Mouse (Mus musculus): ENCODE measurements at regions not wholly inside any gene's neighbourhood (a gene's known extent, or its start where the extent isn't known, plus 50 kb on each side); places are given as distances from the start of the nearest gene placed in this dataset.
"Not testable (repeated sequence)": the region's sequence is repeated elsewhere in the genome, so short reads cannot be mapped to it uniquely, and the experiment has no call there.

- Histone ChIP-seq H3K36me3 (ENCODE audit: control insufficient read depth, insufficient read depth, low read length) (no peaks in the 10 kb centered on the region), H3K9me3 (ENCODE audit: control insufficient read depth, low read length) (no peaks in the 10 kb centered on the region), H3K4me2 (replicated peaks; ENCODE audit: low read depth, low read length) (peak overlapping the region; percentile 11; the same call in 1 of the 2 replicates), H3K4me3 (ENCODE audit: low read depth, low read length) (no peak overlapping the region), H3K27me3 (ENCODE audit: control insufficient read depth, insufficient read depth, low read length) (no peaks in the 10 kb centered on the region), H3K9ac (ENCODE audit: low read depth, low read length) (no peak overlapping the region), H3K27ac (ENCODE audit: low read depth, low read length) (no peak overlapping the region), H3K4me1 (replicated peaks; ENCODE audit: control insufficient read depth, insufficient read depth, low read length) (no peaks in the 10 kb centered on the region; the same call in 1 of the 2 replicates)
- ATAC-seq (ENCODE audit: low FRiP score) (peak; percentile 89), DNase-seq (ENCODE audit: low spot score) (peak; percentile 40)
- WGBS, result 44% methylated on average over 11 of the region's 11 CpGs
Observed at GRCm38 (mm10) chr12:55983565-55984351, 147.6 kb downstream of the Brms1l start.

- no peak; the same call in 1 of the 2 replicates for ATAC-seq (ENCODE audit: low FRiP score)
- no peaks in the 10 kb centered on the region for H3K27me3 ChIP-seq (ENCODE audit: control insufficient read depth, insufficient read depth, low read length)
- DNase-seq (ENCODE audit: low spot score), result no peak
Observed at GRCm38 (mm10) chr12:55983128-55983527, 147.0 kb downstream of the Brms1l start.

GRCm38 (mm10) chr12:55974262-55974661 is 138.1 kb downstream of the Brms1l start:
- DNase-seq (ENCODE audit: low spot score), result no peak
- H3K36me3 ChIP-seq (ENCODE audit: control insufficient read depth, insufficient read depth, low read length), result no peaks in the 10 kb centered on the region
- H3K4me1 ChIP-seq (replicated peaks; ENCODE audit: control insufficient read depth, insufficient read depth, low read length), result no peaks in the 10 kb centered on the region
- ATAC-seq (ENCODE audit: low FRiP score), result no peak
- no peak overlapping the region for H3K4me2 ChIP-seq (replicated peaks; ENCODE audit: low read depth, low read length)
- no peaks in the 10 kb centered on the region for H3K9me3 ChIP-seq (ENCODE audit: control insufficient read depth, low read length)
- H3K4me3 ChIP-seq (ENCODE audit: low read depth, low read length), result no peak overlapping the region
- H3K9ac ChIP-seq (ENCODE audit: low read depth, low read length), result no peak overlapping the region
- no peak overlapping the region for H3K27ac ChIP-seq (ENCODE audit: low read depth, low read length)
- 77% methylated on average over 3 of the region's 3 CpGs for WGBS
- no peaks in the 10 kb centered on the region for H3K27me3 ChIP-seq (ENCODE audit: control insufficient read depth, insufficient read depth, low read length)

More at GRCm38 (mm10) chr12:55983128-55983527, 147.0 kb downstream of the Brms1l start:
- no peaks in the 10 kb centered on the region; the same call in 1 of the 2 replicates for H3K4me1 ChIP-seq (replicated peaks; ENCODE audit: control insufficient read depth, insufficient read depth, low read length)
- 47% methylated on average over 3 of the region's 3 CpGs for WGBS
- no peaks in the 10 kb centered on the region for H3K36me3 ChIP-seq (ENCODE audit: control insufficient read depth, insufficient read depth, low read length)
- H3K4me3 ChIP-seq (ENCODE audit: low read depth, low read length), result no peak overlapping the region
- H3K9me3 ChIP-seq (ENCODE audit: control insufficient read depth, low read length), result no peaks in the 10 kb centered on the region
- no peak overlapping the region for H3K9ac ChIP-seq (ENCODE audit: low read depth, low read length)
- no peak overlapping the region for H3K27ac ChIP-seq (ENCODE audit: low read depth, low read length)
- 0 out of 2 replicates have a peak overlapping the region, but pooled peaks have one; percentile 11 for H3K4me2 ChIP-seq (replicated peaks; ENCODE audit: low read depth, low read length)

GRCm38 (mm10) chr12:55959319-55959718 is 123.2 kb downstream of the Brms1l start:
- WGBS, result 94% methylated on average over 3 of the region's 3 CpGs
- not testable (repeated sequence) for H3K9me3 ChIP-seq (ENCODE audit: control insufficient read depth, low read length)

GRCm38 (mm10) chr12:55940566-55940965 is 104.4 kb downstream of the Brms1l start:
- Histone ChIP-seq H3K4me1 (replicated peaks; ENCODE audit: control insufficient read depth, insufficient read depth, low read length) (no peaks in the 10 kb centered on the region), H3K9me3 (ENCODE audit: control insufficient read depth, low read length) (no peaks in the 10 kb centered on the region), H3K36me3 (ENCODE audit: control insufficient read depth, insufficient read depth, low read length) (no peaks in the 10 kb centered on the region), H3K27me3 (ENCODE audit: control insufficient read depth, insufficient read depth, low read length) (peaks cover 8% of the 10 kb centered on the region), H3K4me2 (replicated peaks; ENCODE audit: low read depth, low read length) (no peak overlapping the region), H3K9ac (ENCODE audit: low read depth, low read length) (no peak overlapping the region), H3K4me3 (ENCODE audit: low read depth, low read length) (no peak overlapping the region), H3K27ac (ENCODE audit: low read depth, low read length) (no peak overlapping the region)
- ATAC-seq (ENCODE audit: low FRiP score) (no peak), DNase-seq (ENCODE audit: low spot score) (no peak)
- WGBS, result 90% methylated on average over 6 of the region's 6 CpGs

More at GRCm38 (mm10) chr12:55959319-55959718, 123.2 kb downstream of the Brms1l start:
- H3K9ac ChIP-seq (ENCODE audit: low read depth, low read length); H3K4me1 ChIP-seq (replicated peaks; ENCODE audit: control insufficient read depth, insufficient read depth, low read length); DNase-seq (ENCODE audit: low spot score); ATAC-seq (ENCODE audit: low FRiP score); H3K4me2 ChIP-seq (replicated peaks; ENCODE audit: low read depth, low read length); H3K36me3 ChIP-seq (ENCODE audit: control insufficient read depth, insufficient read depth, low read length); H3K4me3 ChIP-seq (ENCODE audit: low read depth, low read length); H3K27me3 ChIP-seq (ENCODE audit: control insufficient read depth, insufficient read depth, low read length); H3K27ac ChIP-seq (ENCODE audit: low read depth, low read length): not testable (repeated sequence)

GRCm38 (mm10) chr12:55939281-55940142 is 103.4 kb downstream of the Brms1l start:
- DNase-seq (ENCODE audit: low spot score) (peak; percentile 70), ATAC-seq (ENCODE audit: low FRiP score) (peak; percentile 86)
- no peaks in the 10 kb centered on the region for H3K36me3 ChIP-seq (ENCODE audit: control insufficient read depth, insufficient read depth, low read length)
- H3K4me2 ChIP-seq (replicated peaks; ENCODE audit: low read depth, low read length), result no peak overlapping the region
- peaks cover 14% of the 10 kb centered on the region for H3K27me3 ChIP-seq (ENCODE audit: control insufficient read depth, insufficient read depth, low read length)
- WGBS, result 50% methylated on average over 10 of the region's 10 CpGs
- no peak overlapping the region for H3K4me3 ChIP-seq (ENCODE audit: low read depth, low read length)
- no peak overlapping the region for H3K9ac ChIP-seq (ENCODE audit: low read depth, low read length)
- H3K27ac ChIP-seq (ENCODE audit: low read depth, low read length), result no peak overlapping the region
- H3K9me3 ChIP-seq (ENCODE audit: control insufficient read depth, low read length), result no peaks in the 10 kb centered on the region
- no peaks in the 10 kb centered on the region for H3K4me1 ChIP-seq (replicated peaks; ENCODE audit: control insufficient read depth, insufficient read depth, low read length)

- peaks cover 54% of the 10 kb centered on the region for H3K27me3 ChIP-seq (ENCODE audit: control insufficient read depth, insufficient read depth, low read length)
- H3K36me3 ChIP-seq (ENCODE audit: control insufficient read depth, insufficient read depth, low read length), result no peaks in the 10 kb centered on the region
- H3K4me3 ChIP-seq (ENCODE audit: low read depth, low read length), result no peak overlapping the region
- no peaks in the 10 kb centered on the region for H3K9me3 ChIP-seq (ENCODE audit: control insufficient read depth, low read length)
- DNase-seq (ENCODE audit: low spot score) (no peak), ATAC-seq (ENCODE audit: low FRiP score) (no peak)
- H3K4me1 ChIP-seq (replicated peaks; ENCODE audit: control insufficient read depth, insufficient read depth, low read length), result no peaks in the 10 kb centered on the region
- no peak overlapping the region for H3K9ac ChIP-seq (ENCODE audit: low read depth, low read length)
- WGBS, result 42% methylated on average over 1 of the region's 1 CpGs
- H3K27ac ChIP-seq (ENCODE audit: low read depth, low read length), result no peak overlapping the region
- H3K4me2 ChIP-seq (replicated peaks; ENCODE audit: low read depth, low read length), result no peak overlapping the region
Observed at GRCm38 (mm10) chr12:55934172-55934571, 98.0 kb downstream of the Brms1l start.

- Histone ChIP-seq H3K9ac (ENCODE audit: low read depth, low read length) (no peak overlapping the region), H3K4me3 (ENCODE audit: low read depth, low read length) (no peak overlapping the region), H3K27me3 (ENCODE audit: control insufficient read depth, insufficient read depth, low read length) (peaks cover 60% of the 10 kb centered on the region), H3K36me3 (ENCODE audit: control insufficient read depth, insufficient read depth, low read length) (no peaks in the 10 kb centered on the region), H3K4me1 (replicated peaks; ENCODE audit: control insufficient read depth, insufficient read depth, low read length) (no peaks in the 10 kb centered on the region), H3K9me3 (ENCODE audit: control insufficient read depth, low read length) (no peaks in the 10 kb centered on the region), H3K27ac (ENCODE audit: low read depth, low read length) (no peak overlapping the region), H3K4me2 (replicated peaks; ENCODE audit: low read depth, low read length) (no peak overlapping the region)
- 18% methylated on average over 11 of the region's 11 CpGs for WGBS
- ATAC-seq (ENCODE audit: low FRiP score) (peak; percentile 53; the same call in 1 of the 2 replicates), DNase-seq (ENCODE audit: low spot score) (peak; percentile 41)
Observed at GRCm38 (mm10) chr12:55933417-55933816, 97.3 kb downstream of the Brms1l start.
